Mouse (Mus musculus): ENCODE data around the gene Scn8a. TPM values are rescaled to one million over a fixed set of nuclear protein-coding genes. Genes with fewer than 3 reads are reported as not detected.

Gene Scn8a
- total RNA-seq, 2 experiments from 2014 or later = 250 to 260 TPM

DNA sequence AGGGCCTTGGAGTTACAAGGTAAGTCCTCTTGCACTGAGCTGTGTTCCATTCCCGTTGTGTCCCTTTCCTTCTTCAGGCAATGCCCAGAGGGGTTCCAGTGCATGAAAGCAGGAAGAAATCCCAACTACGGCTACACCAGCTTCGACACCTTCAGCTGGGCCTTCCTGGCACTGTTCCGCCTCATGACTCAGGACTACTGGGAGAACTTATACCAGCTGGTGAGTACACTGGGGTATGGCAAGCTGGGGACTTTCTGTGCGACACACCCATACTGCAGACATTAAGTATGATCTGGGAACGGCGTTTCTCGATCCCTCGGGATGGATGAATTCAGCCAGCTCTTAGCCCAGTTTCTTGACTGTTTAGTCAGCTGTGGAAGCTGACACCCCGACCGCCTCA, 101.8 kb downstream of the Scn8a start:
- DNase-seq (ENCODE audit: extremely low spot score in 1 of 2, low spot score in 2 of 2) = peak in 1 of 2 experiments; percentile 73
- intact Hi-C loops (cut with DNase I) = loop anchor here (5.0 kb wide), 1 partner anchor 139 kb away; no protein-coding TSS in a partner anchor
- Histone ChIP-seq H3K4me3 (no peak overlapping the region), H3K27ac (no peak overlapping the region)
- no peak for TF ChIP-seq CTCF (IDR thresholded peaks at IDR 0.05)

DNA sequence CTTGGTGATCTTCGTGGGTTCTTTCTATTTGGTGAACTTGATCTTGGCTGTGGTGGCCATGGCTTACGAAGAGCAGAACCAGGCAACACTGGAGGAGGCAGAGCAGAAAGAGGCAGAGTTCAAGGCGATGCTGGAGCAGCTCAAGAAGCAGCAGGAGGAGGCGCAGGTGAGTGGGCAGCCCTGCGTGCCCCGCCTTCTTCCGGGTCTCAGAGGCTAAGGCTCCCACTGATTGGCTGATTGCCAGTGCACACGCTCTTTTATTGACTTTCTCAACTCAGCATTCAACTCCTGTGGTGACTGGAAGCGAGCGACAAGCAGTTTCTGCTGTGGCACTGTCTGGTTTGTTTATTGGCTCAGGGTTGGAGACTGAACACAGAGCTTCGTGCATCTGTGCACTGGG, 103.1 kb downstream of the Scn8a start:
- no peak for DNase-seq (ENCODE audit: extremely low spot score in 1 of 2, low spot score in 2 of 2)
- no peak overlapping the region for H3K4me3 ChIP-seq
- no peak overlapping the region for H3K27ac ChIP-seq
- TF ChIP-seq CTCF (IDR thresholded peaks at IDR 0.05) = no peak
- intact Hi-C loops (cut with DNase I) = loop anchor here (5.0 kb wide), 1 partner anchor 140 kb away; no protein-coding TSS in a partner anchor

DNA sequence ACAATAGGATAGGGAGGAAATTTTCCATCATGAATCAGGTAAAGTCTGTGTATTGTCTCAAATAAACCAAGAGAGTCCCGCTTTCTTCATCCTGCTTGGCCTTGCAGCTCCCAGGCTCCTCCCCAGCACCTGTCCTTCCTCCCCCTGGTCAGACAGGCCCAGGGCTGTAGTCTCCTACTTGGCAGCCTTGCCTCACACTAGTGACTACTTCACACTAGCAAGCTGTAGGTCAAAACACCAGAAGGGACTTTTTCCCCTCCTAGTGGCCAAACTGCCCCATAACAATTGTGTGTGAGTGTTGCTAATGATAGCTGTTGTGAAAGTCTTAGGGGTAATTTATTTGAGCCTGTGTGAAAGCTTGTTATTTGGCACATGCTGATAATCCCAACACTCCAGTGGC, 105.0 kb downstream of the Scn8a start:
- Histone ChIP-seq H3K4me3 (no peak overlapping the region), H3K27ac (no peak overlapping the region)
- TF ChIP-seq CTCF (IDR thresholded peaks at IDR 0.05) = peak; percentile 37
- intact Hi-C loops (cut with DNase I) = loop anchor here (5.0 kb wide), 1 partner anchor 142 kb away; no protein-coding TSS in a partner anchor
- no peak for DNase-seq (ENCODE audit: extremely low spot score in 1 of 2, low spot score in 2 of 2)

DNA sequence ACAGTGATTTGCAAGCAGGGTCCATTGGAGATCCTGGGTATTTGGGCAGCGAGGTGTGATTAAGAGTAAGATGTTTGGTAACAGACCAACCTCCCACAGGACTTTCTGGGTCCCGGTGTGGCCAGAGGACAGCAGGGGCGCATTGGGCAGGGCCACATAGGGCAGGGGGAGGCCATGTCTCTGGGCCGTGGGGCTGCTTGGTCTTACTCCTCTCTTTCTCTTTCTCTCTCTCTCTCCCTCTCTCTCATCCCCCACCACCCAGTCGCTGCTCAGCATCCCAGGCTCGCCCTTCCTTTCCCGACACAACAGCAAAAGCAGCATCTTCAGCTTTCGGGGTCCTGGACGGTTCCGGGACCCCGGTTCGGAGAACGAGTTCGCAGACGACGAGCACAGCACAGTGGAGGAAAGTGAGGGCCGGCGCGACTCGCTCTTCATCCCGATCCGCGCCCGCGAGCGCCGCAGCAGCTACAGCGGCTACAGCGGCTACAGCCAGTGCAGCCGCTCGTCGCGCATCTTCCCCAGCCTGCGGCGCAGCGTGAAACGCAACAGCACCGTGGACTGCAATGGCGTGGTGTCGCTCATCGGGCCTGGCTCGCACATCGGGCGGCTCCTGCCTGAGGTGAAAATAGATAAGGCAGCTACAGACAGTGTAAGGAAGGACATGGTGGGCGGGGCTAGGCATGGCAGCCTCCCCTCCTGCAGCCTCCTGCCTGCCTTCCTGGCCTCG, 113.9 kb downstream of the Scn8a start:
- peak; percentile 58 to 71 for DNase-seq (ENCODE audit: extremely low spot score in 1 of 2, low spot score in 2 of 2)
- peak; percentile 42 for TF ChIP-seq CTCF (IDR thresholded peaks at IDR 0.05)
- Histone ChIP-seq H3K27ac (peak overlapping the region; percentile 83), H3K4me3 (peak overlapping the region; percentile 37)
- intact Hi-C loops (cut with DNase I) = loop anchor here (2.0 kb wide), 1 partner anchor 21 kb away; no protein-coding TSS in a partner anchor

DNA sequence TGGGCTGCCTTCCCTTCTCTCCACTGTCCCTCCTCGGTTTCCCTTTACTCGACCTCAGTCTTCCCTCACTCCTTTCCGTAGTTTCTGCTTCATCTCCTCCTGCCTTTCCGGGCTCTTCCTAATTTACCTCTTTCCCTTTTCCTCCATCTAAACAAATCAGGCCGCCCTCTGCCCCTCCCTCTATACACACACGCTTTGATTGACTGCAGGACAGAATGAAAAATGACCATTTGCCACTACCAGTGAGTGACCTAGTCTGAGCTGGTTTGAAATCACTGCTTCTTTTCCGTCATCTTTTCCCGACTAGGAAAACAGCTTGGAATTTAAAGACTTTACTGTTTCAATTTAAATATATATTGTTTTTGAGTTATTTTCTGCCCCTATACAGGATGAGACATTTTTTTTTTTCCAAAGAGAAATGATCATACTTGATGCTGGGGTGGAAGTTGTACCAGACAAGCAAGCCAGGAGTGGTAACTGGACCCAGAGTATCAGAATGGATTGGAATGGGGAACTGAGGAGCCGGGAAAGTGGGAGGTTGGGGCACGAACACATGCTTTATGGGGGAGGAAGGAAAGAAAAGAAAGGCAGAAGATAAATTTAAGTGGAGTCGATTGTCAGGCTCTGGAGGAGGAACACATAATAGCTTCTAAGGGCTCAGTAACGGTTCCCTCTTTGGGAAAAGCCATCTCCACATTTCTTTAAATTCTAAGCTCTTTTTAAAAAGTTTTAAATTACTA, 114.7 kb downstream of the Scn8a start:
- H3K27ac ChIP-seq = peak overlapping the region; percentile 83
- DNase-seq (ENCODE audit: extremely low spot score in 1 of 2, low spot score in 2 of 2) = no peak
- H3K4me3 ChIP-seq = peak overlapping the region; percentile 37

DNA sequence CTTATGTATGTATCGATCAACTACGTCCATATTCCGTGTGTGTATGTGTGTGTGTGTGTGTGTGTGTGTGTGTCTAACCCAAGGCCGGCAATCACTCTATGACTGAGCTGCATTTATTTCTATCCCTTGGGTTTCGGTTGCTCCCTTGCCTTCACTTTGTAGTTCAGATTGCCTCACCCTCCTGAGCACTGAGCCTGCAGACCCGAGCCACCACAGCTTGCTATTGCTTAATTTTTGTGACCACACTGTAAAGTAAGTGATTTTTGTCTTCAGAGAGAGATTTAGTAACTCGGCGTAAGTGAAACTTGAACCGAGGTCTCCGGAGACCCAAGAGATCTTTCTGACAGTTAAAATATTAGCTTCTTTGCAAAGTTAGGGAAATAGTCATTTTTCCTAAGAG, 116.8 kb downstream of the Scn8a start:
- no peak for DNase-seq (ENCODE audit: extremely low spot score in 1 of 2, low spot score in 2 of 2)
- Histone ChIP-seq H3K27ac (no peak overlapping the region), H3K4me3 (no peak overlapping the region)
- no peak for TF ChIP-seq CTCF (IDR thresholded peaks at IDR 0.05)
- intact Hi-C loops (cut with DNase I) = no loop called here

More for the DNA sequence above, 114.7 kb downstream of the Scn8a start:
- intact Hi-C loops (cut with DNase I) = loop anchor here (2.0 kb wide), 1 partner anchor 20 kb away; no protein-coding TSS in a partner anchor
- TF ChIP-seq CTCF (IDR thresholded peaks at IDR 0.05) = no peak

DNA sequence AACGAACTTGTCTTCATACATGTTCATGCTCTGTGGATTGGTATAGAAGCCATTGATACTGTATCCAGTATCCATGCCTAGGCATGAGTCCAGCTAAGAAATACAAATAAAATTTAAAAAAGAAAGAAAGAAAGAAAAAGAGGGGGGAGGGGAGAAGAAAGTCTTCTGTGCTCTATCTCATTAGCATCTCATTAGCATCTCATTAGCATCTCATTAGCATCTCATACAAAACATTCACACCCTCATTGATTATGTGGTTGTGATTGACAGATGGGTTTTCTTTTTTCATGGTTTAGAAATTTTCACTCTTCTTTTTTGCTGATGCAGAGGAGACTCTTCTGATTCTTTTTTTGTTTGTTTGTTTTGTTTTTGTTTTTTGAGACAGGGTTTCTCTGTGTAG, 117.4 kb downstream of the Scn8a start:
- Histone ChIP-seq H3K27ac (no peak overlapping the region), H3K4me3 (no peak overlapping the region)
- DNase-seq (ENCODE audit: extremely low spot score in 1 of 2, low spot score in 2 of 2) = no peak
- TF ChIP-seq CTCF (IDR thresholded peaks at IDR 0.05) = no peak
- intact Hi-C loops (cut with DNase I) = no loop called here

DNA sequence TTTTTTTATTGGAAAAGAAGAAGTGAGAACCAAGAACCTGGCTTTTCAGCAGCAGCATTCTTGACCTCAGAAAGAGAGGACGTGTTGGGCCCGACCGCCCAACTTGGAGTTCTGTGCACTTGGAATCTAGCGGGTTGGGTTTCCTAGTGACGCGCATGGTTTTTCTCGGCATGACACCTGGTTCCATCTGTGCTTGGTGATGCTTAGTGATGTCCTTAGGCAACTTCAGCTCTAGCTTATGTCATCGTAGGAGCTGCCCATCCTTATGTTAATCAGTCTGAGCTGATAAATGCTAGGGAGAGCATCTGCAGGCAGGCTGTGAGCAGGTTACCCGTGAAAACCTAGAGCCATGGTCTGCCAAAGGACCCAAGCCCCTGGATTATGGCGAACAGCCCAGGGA, 120.6 kb downstream of the Scn8a start:
- no peak overlapping the region for H3K4me3 ChIP-seq
- intact Hi-C loops (cut with DNase I) = no loop called here
- H3K27ac ChIP-seq = no peak overlapping the region
- TF ChIP-seq CTCF (IDR thresholded peaks at IDR 0.05) = no peak
- no peak for DNase-seq (ENCODE audit: extremely low spot score in 1 of 2, low spot score in 2 of 2)

DNA sequence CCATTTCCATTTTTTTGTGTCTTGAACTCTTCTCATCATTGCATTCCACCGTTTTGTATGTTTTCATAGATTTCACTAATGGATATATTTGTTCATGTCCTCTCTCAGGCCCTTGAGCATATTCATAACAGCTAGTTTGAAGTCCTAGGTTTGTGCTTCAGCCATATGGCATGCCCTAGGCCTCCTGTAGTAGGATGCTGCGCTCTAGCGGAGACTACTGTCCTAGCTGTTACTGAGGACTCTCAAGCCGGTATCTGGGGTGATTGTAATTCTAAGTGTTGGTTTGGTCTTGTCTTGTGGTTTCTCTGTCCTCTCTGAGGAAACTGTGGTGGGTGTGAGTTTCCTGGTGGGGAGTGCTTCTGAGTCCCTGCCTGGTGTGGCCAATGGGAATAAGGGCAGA, 127.4 kb downstream of the Scn8a start:
- intact Hi-C loops (cut with DNase I) = no loop called here
- TF ChIP-seq CTCF (IDR thresholded peaks at IDR 0.05) = peak; percentile 63
- H3K4me3 ChIP-seq = no peak overlapping the region
- H3K27ac ChIP-seq = no peak overlapping the region
- DNase-seq (ENCODE audit: extremely low spot score in 1 of 2, low spot score in 2 of 2) = no peak

DNA sequence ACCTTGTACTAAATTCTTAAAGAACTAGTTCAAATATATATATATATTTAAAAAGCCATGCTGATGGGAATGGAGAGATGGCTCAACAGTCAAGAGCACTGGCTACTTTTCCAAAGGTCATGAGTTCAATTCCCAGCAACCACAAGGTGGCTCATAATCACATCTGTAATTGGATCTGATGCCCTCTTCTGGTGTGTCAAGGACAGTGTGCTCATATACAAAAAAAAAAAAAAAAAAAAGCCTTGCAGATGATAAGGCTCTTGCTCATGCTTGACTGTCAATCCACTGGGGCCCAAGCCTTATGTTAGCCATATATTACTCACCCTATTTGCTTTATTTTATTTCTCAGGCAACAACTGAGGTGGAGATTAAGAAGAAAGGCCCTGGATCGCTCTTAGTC, 132.0 kb downstream of the Scn8a start:
- no peak overlapping the region for H3K27ac ChIP-seq
- intact Hi-C loops (cut with DNase I) = no loop called here

DNA sequence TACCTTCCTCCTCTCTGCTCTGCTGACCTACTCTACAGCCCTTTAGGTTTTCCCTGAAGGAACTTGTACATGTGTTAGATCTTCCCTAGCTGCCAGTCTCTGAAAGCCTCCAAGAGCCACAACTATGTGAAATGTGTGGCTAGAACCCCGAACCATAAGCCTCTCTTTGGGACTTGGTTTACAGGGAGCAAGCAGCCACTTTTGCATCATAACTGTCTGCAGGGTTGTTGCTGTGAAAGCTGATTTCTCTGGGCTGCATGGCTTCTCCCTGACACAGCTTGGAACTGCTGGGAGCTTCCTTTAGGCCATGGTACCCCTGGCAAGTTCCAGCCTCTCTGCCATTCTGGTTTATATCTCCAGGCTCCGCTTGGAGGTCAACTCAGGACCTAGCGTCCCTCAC, 132.8 kb downstream of the Scn8a start:
- Histone ChIP-seq H3K4me3 (no peak overlapping the region), H3K27ac (peak overlapping the region; percentile 7; the same call in 1 of the 2 replicates)
- no peak for DNase-seq (ENCODE audit: extremely low spot score in 1 of 2, low spot score in 2 of 2)
- TF ChIP-seq CTCF (IDR thresholded peaks at IDR 0.05) = no peak
- intact Hi-C loops (cut with DNase I) = no loop called here

More for the DNA sequence above, 132.0 kb downstream of the Scn8a start:
- DNase-seq (ENCODE audit: extremely low spot score in 1 of 2, low spot score in 2 of 2) = no peak
- no peak overlapping the region for H3K4me3 ChIP-seq
- TF ChIP-seq CTCF (IDR thresholded peaks at IDR 0.05) = no peak; the same call in 1 of the 2 replicates

DNA sequence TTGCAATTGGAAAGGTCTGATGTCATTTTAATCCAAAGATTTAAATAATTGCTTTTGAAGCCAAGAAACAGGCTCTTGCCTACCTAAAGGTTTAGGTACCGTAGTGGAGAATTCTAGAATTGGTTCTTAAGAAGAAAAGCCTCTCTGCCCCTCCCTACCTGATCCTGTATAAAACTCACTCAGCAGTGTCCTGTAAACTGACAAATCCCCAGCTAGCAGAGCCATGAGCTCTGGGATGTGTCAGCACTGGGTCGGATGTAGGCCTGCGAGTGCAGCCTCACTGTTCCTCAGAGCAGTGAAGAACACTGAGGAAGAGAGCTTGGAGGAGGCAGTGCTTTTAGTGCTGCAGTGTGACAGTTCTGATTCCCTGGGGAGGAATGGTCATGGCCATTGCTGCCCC, 134.9 kb downstream of the Scn8a start:
- Histone ChIP-seq H3K4me3 (no peak overlapping the region), H3K27ac (peak overlapping the region; percentile 80)
- intact Hi-C loops (cut with DNase I) = loop anchor here (2.0 kb wide), 2 partner anchors 20 to 128 kb away; no protein-coding TSS in a partner anchor
- DNase-seq (ENCODE audit: extremely low spot score in 1 of 2, low spot score in 2 of 2) = no peak
- no peak for TF ChIP-seq CTCF (IDR thresholded peaks at IDR 0.05)

All from left cerebral cortex, adult 2 months (tissue).